Mouse (Mus musculus): ENCODE data around the gene Khdrbs2. TPM values are rescaled to one million over a fixed set of nuclear protein-coding genes. Genes with fewer than 3 reads are reported as not detected.
"Not testable (repeated sequence)": the region's sequence is repeated elsewhere in the genome, so short reads cannot be mapped to it uniquely, and the experiment has no call there.

Gene Khdrbs2
- total RNA-seq, 1 experiment from 2014 or later = 0.64 TPM

GRCm38 (mm10) chr1:32471022-32471421 is 298.5 kb downstream of the Khdrbs2 start:
- DNase-seq = no peak

- DNase-seq = no peak
These were observed 299.1 kb downstream of the Khdrbs2 start for GRCm38 (mm10) chr1:32471502-32472214.

- DNase-seq = no peak
These were observed 315.4 kb downstream of the Khdrbs2 start for GRCm38 (mm10) chr1:32487944-32488343.

DNA sequence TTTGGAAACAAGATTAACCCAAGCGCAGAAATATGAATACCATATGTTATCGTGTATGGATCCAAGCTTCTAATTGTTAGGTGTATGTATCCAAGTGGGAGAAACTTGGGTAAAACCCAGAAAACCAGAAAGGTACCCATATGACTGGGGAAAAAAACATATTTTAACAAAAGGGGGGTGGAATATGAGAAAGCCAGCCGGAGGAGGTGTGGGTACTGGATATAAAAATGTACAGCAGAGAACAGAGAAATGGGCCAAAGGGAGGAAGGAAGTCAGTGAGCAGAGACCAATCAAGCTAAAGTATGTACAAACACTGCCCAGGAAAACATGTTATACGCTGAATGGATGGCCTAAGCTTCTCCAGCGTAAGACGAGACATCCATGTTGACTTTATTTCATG is 330.9 kb downstream of the Khdrbs2 start:
- no peak for DNase-seq

- DNase-seq = not testable (repeated sequence)
These were observed 374.7 kb downstream of the Khdrbs2 start, which contains the start of gene Gm5415 for GRCm38 (mm10) chr1:32547194-32547593. TSS of gene Gm5415 (minus strand) at chr1:32547294.

DNA sequence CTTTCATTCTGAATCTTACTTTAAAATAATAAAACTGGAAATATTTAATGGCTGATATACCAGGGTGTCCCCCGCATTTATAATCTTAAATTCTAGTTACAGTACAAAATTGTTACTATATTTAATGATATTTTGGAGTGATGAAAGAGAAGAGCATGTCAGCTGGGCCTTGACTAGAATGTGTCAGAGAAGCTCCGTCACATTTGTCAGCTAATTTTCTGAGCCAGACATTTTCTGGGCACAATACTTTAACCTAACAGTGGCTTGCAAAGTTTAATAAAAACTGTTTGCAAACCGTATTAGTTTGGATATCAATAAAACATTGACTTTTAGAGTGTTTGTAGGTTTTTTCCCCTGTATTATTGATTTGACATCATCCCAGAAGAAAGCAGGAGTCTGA is 380.9 kb downstream of the Khdrbs2 start:
- no peak for DNase-seq

GRCm38 (mm10) chr1:32553925-32554324 is 381.4 kb downstream of the Khdrbs2 start:
- no peak for DNase-seq

DNA sequence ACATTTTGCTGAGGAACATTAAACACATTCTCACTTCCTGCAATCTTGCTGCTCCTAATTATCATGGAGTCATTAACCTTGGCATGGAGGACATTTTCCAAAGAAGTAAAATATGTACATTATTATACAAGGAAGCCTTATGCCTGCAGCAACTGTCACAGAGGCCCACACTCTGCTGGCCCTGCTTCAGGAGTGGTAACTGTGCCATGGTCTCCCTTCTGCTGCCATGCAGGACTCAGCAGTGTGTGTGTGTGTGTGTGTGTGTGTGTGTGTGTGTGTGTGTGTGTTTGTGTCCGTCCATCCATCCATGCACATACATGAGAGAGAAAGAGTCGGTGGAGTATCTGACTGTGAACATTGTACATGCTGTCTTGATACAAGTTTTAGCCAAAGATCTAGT is 396.4 kb downstream of the Khdrbs2 start:
- no peak for DNase-seq

DNA sequence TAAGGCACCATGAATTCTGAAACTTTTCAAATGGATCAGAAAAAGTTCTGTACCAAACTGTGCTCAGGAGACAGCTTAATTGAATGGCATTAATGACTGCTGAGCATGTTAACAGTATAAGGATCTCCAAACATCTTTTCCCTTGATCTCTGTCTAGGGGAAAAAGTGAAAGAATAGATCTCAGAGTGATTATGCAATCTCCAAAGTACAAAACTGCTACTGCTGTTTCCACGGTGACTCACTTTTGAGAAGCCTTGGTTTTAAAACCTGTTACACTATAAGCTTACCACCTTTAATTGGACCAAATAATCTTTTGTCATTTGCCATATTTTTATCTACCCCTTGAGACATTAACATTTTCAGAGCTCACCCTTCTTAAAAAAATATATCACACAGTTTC is 453.5 kb downstream of the Khdrbs2 start:
- no peak for DNase-seq

DNA sequence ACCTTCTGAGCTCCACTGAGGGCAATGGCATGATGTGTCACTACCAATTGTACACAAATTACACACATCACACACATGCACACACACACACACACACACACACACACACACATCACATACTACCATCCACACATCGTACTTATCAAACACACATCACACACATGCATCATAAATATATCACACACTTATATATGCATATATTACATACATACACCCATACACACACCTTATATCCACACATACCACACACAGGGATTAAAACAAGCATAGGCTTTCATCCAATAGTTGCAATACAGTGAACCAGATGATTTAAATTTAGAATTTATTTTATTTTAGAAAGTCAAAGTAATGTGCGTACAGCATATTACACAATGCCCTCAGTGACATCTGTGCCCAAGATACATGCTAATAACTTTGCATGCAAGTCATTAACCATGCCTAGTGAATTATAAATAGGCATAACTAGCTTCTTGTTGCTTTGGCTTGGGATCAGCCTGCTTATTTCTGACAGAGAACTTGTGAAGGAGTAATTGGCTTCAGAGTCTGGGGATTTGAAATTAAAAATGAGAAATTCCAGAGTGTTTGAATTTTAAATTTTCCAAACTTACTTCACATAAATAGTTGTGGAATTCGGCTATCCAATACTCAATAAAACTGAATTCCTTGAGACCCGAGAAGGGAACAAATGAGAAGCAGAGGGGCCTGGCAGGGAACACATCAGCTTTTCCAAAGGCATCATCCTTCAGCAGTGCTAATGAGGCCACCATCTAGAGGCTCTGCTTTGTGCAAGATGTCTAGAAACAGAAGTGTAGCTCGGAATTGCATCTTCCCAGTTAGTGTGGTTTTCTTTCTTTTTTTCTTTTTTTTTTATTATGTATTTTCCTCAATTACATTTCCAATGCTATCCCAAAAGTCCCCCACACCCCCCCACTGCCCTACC is 460.2 kb downstream of the Khdrbs2 start:
- no peak for DNase-seq

- DNase-seq = no peak
These were observed 460.9 kb downstream of the Khdrbs2 start for GRCm38 (mm10) chr1:32633404-32633803.

GRCm38 (mm10) chr1:32639118-32639517 is 466.6 kb downstream of the Khdrbs2 start:
- no peak for DNase-seq

DNA sequence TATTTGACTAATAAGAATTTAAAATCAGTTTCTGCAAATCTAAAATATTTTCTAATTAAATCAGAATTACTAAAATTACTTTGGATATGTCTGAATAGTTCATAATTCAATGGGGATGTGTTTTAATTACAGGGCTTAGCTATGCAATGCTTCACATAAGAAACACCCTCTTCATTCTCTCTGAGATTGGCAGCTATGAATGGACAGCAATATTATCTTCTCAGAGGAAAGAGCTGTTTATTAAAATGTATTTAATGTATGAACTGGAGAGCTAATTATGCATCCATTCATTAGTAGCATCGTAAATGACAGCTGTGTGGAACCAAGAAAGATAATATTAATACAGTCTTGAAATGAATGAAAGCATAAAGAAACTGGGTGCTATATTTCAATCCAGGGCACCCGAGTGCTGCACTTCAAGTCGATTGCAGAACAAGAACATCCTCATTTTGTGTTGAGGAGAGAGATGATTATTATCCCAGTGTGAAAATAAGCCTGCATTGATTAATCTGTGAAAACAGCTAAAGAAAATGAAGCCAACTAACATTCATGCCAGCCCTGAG is 477.2 kb downstream of the Khdrbs2 start:
- DNase-seq = no peak

GRCm38 (mm10) chr1:32693806-32694205 is 521.3 kb downstream of the Khdrbs2 start:
- DNase-seq = no peak

- no peak for DNase-seq
These were observed 527.6 kb downstream of the Khdrbs2 start for GRCm38 (mm10) chr1:32700132-32700531.

- DNase-seq = no peak
These were observed 528.8 kb downstream of the Khdrbs2 start for GRCm38 (mm10) chr1:32701267-32701666.

Measured in adrenal gland, postnatal 25 days (tissue).